Mouse (Mus musculus) neural tube, embryonic 11.5 days (tissue): ENCODE results near the gene Cacna1c. TPM values are rescaled to one million over a fixed set of nuclear protein-coding genes. Genes with fewer than 3 reads are reported as not detected.
A peak's percentile ranks its signal among the peaks of the same experiment; 100 is the strongest.

Experiments used
- ATAC-seq: fragments of 200-750 bp; cut with Nextera tagmentation; 2 replicates; pipeline ENCODE4 v1.8.0; 2017; ENCODE audit warnings: moderate number of reproducible peaks, mild to moderate bottlenecking, moderate TSS enrichment, moderate library complexity; ENCODE audit not compliant: insufficient read depth, low FRiP score, low TSS enrichment
- DNase-seq: peaks from one replicate; pipeline ENCODE4 v3.0.0-alpha.2; 2015; ENCODE audit warnings: low spot score
- H3K27ac ChIP-seq: fragments of 300-500 bp; sonication (generic); 2 replicates; pipeline ENCODE4 v1.5.1; 2014; ENCODE audit warnings: low read depth, mild to moderate bottlenecking, low read length
- H3K27me3 ChIP-seq: fragments of 300-500 bp; sonication (generic); 2 replicates; pipeline ENCODE4 v1.6.1; 2014; ENCODE audit warnings: mild to moderate bottlenecking, low read length, mixed read lengths; ENCODE audit not compliant: control insufficient read depth, insufficient read depth
- H3K36me3 ChIP-seq: fragments of 300-500 bp; sonication (generic); 2 replicates; pipeline ENCODE4 v1.6.1; 2014; ENCODE audit warnings: mild to moderate bottlenecking, low read length, moderate library complexity, mixed read lengths; ENCODE audit not compliant: control insufficient read depth, insufficient read depth
- H3K4me1 ChIP-seq: fragments of 300-500 bp; sonication (generic); 2 replicates; pipeline ENCODE4 v1.6.1; 2014; ENCODE audit warnings: low read length, mixed read lengths; ENCODE audit not compliant: control insufficient read depth, insufficient read depth
- H3K4me2 ChIP-seq: fragments of 300-500 bp; sonication (generic); 2 replicates; pipeline ENCODE4 v1.6.1; 2014; ENCODE audit warnings: low read depth, mild to moderate bottlenecking, moderate library complexity
- H3K4me3 ChIP-seq: fragments of 300-500 bp; sonication (generic); 2 replicates; pipeline ENCODE4 v1.5.1; 2014; ENCODE audit warnings: low read depth, low read length
- H3K9ac ChIP-seq: fragments of 300-500 bp; sonication (generic); 2 replicates; pipeline ENCODE4 v1.6.1; 2014; ENCODE audit warnings: mild to moderate bottlenecking, low read length
- H3K9me3 ChIP-seq: fragments of 300-500 bp; sonication (generic); 2 replicates; pipeline ENCODE4 v1.6.1; 2016; ENCODE audit warnings: low read length; ENCODE audit not compliant: control insufficient read depth
- WGBS: fragments of 180-500 bp; shearing (Covaris S2); extraction: QIAGEN DNeasy Blood & Tissue Kit; methylation state at CpG from one replicate; pipeline ENCODE4 v1.1.7; 2014; 5-methylcytosine and 5-hydroxymethylcytosine counted together
- polyA plus RNA-seq: library from polyadenylated mRNA; unstranded; fragments of >200 nt; fragmentation: Nextera tagmentation; extraction: Ambion mirVana; gene quantifications from 2 replicates; pipeline ENCODE4 v1.2.1, GENCODE M21; 2014

Gene Cacna1c
- polyA plus RNA-seq, 1 experiment from 2014 or later: 3.3 TPM

DNA sequence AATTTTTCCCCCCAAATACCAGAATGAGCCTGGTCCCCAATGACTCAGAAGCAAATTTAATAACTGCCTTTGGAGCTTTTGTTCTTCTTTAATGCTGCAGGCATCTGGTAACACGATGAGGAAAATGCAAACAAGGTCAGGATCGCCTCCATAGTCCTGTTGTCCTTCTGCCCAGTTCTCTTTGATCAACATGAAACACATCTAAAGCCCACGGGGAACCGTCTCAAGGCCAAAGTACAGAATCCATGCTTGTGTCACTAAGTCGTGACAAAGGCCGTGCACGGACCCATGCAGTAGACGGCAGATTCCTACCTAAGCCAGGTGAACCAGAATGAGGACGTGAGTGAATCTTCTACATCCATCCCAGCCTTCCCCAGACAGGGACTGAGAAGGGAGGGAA is 333.5 kb downstream of the Cacna1c start:
- ATAC-seq (no peak), DNase-seq (no peak)
- Histone ChIP-seq H3K9me3 (no peaks in the 10 kb centered on the region), H3K9ac (no peak overlapping the region), H3K4me2 (no peak overlapping the region), H3K4me1 (no peaks in the 10 kb centered on the region), H3K4me3 (no peak overlapping the region), H3K27me3 (no peaks in the 10 kb centered on the region), H3K36me3 (no peaks in the 10 kb centered on the region), H3K27ac (no peak overlapping the region)
- WGBS: 90% methylated on average over 9 of the region's 9 CpGs

DNA sequence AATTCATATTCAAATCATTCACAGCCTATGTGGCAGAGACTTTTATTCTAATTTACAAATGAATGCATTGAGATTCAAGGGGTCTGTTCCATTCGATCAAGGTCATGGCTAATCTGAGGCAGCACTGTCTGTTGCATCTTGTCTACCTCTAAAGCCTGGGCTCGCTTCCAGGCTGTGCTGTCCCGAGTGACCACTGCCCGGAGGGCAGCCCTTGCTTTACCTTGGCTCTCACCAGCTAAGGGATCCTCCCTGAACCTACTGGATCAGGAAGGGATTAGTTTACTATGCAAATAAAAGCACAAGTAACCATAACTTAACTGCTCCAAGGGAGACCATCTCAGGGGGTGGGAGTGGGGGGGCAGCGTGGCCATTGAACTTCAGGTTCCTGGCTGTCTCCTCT is 334.1 kb downstream of the Cacna1c start:
- Histone ChIP-seq H3K36me3 (no peaks in the 10 kb centered on the region), H3K4me3 (no peak overlapping the region), H3K4me1 (no peaks in the 10 kb centered on the region), H3K27me3 (no peaks in the 10 kb centered on the region), H3K27ac (no peak overlapping the region), H3K4me2 (no peak overlapping the region), H3K9ac (no peak overlapping the region), H3K9me3 (no peaks in the 10 kb centered on the region)
- no peak for DNase-seq
- WGBS: 88% methylated on average over 5 of the region's 5 CpGs
- no peak for ATAC-seq

DNA sequence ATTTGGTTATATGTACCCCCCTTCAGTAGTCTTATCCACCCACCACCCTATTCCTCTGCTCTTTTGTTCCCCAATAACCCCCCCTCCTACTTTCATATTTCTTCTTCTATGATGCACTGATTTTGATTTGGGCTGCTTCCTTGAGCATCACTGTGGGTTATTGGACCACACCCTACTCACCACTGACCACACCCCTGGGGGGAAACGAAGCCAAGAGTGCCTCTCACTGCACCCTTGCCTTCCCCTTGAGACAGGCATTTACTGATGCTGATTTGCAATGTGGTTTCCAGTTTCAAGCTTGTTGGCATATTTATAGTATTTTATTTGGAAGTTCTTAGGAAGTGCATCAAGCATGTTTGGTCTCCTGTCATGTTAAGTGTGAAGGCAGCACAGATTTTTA is 337.8 kb downstream of the Cacna1c start:
- ATAC-seq (no peak), DNase-seq (no peak)
- H3K4me3 ChIP-seq: no peak overlapping the region
- WGBS: 71% methylated on average over 1 of the region's 1 CpGs
- no peak overlapping the region for H3K27ac ChIP-seq
- H3K9ac ChIP-seq: no peak overlapping the region
- no peak overlapping the region for H3K4me2 ChIP-seq
- no peaks in the 10 kb centered on the region for H3K36me3 ChIP-seq
- no peaks in the 10 kb centered on the region for H3K9me3 ChIP-seq
- no peaks in the 10 kb centered on the region for H3K4me1 ChIP-seq
- no peaks in the 10 kb centered on the region for H3K27me3 ChIP-seq

DNA sequence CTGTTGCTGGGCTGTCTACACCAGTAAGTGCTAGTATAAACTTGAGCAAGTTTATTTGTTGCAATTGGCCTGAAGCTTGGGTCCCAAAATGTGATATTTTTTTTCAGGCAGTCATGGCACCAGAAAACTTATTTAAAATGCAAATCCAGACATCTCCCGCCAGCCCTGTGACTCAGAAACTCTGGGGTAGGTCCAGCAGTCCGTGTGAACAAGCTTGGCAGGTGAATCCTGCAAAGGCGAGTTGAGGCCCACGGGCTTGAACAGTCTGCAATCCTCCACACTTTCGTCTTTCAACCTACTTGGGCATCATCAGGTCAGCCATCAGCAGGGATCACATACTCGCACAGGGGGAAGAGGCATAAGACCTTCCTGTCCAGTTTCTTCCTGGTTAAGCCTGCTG is 344.1 kb downstream of the Cacna1c start:
- Histone ChIP-seq H3K36me3 (no peaks in the 10 kb centered on the region), H3K9ac (no peak overlapping the region), H3K9me3 (no peaks in the 10 kb centered on the region), H3K4me2 (no peak overlapping the region), H3K4me3 (no peak overlapping the region), H3K4me1 (peaks cover 3% of the 10 kb centered on the region; the same call in 1 of the 2 replicates), H3K27me3 (no peaks in the 10 kb centered on the region), H3K27ac (no peak overlapping the region)
- DNase-seq (no peak), ATAC-seq (no peak)
- 79% methylated on average over 6 of the region's 6 CpGs for WGBS

DNA sequence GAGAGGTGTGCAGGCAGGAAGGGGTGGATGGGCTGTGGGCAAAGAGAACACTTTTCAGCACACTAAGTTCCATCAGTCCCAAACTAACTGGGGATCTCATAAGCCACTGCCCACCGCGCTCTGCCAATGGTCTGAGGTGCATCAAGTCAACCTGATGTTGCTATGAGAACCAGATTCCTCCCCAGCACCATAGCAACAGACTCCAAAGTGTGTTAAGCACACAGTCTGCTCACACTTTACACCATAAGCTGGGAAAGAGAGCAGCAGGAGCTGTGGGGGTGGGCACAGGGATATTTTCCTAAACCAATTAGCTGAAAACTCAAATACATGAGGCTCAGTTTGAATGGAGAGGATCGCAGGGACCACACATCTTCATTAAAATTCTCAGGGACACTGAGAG is 345.1 kb downstream of the Cacna1c start:
- no peak overlapping the region for H3K27ac ChIP-seq
- no peak overlapping the region for H3K4me3 ChIP-seq
- no peaks in the 10 kb centered on the region for H3K9me3 ChIP-seq
- no peaks in the 10 kb centered on the region for H3K36me3 ChIP-seq
- H3K27me3 ChIP-seq: no peaks in the 10 kb centered on the region
- H3K4me2 ChIP-seq: no peak overlapping the region
- no peak overlapping the region for H3K9ac ChIP-seq
- peaks cover 3% of the 10 kb centered on the region; the same call in 1 of the 2 replicates for H3K4me1 ChIP-seq
- no peak for DNase-seq
- ATAC-seq: no peak
- WGBS: 87% methylated on average over 3 of the region's 3 CpGs

DNA sequence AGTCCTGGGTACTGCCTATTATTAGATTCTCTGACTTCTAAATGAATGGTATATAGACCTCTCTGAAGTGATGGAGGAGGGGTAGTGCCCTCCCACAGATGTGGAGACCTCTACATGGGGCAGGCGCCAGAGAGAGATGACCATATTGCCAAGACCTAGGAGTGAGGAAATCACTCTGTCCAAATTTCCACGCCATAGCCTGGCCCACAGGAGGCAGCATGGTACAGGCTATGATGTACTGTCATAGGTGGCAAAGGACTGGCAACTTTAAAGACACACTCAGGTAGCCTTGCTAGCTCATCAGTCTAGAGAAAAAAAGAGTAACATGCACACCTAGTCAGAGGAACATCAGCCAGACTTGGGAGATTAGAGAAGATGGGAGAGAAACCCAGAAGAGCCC is 347.6 kb downstream of the Cacna1c start:
- 92% methylated on average over 2 of the region's 2 CpGs for WGBS

DNA sequence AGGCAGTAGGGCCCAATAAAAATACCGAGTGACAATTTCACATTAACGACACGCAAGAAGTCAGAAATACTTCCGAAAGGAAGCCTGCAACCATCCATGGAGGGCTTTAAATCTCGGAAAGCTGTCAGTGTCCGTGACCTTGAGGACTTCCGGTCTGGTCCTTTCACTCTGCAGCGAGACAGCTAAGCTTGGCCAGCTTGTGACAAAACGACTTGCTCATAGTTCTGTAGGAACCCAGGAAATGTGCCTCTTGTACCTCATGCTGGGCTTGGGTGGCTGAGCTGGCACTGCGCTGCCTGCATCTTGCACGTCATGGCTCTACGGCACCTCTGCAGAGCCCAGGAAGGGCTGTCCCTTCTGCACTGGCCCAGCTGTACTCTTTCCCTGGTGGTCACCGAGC is 348.5 kb downstream of the Cacna1c start:
- Histone ChIP-seq H3K4me3 (no peak overlapping the region), H3K9me3 (no peaks in the 10 kb centered on the region), H3K4me1 (peaks cover 7% of the 10 kb centered on the region; the same call in 1 of the 2 replicates), H3K27me3 (no peaks in the 10 kb centered on the region), H3K27ac (no peak overlapping the region), H3K9ac (no peak overlapping the region), H3K36me3 (no peaks in the 10 kb centered on the region), H3K4me2 (no peak overlapping the region)
- ATAC-seq: no peak
- no peak for DNase-seq
- 71% methylated on average over 13 of the region's 13 CpGs for WGBS

More for the DNA sequence above, 347.6 kb downstream of the Cacna1c start:
- ATAC-seq (no peak), DNase-seq (no peak)
- Histone ChIP-seq H3K36me3 (no peaks in the 10 kb centered on the region), H3K4me2 (no peak overlapping the region), H3K4me1 (peaks cover 7% of the 10 kb centered on the region; the same call in 1 of the 2 replicates), H3K9me3 (no peaks in the 10 kb centered on the region), H3K4me3 (no peak overlapping the region), H3K9ac (no peak overlapping the region), H3K27me3 (no peaks in the 10 kb centered on the region), H3K27ac (no peak overlapping the region)

DNA sequence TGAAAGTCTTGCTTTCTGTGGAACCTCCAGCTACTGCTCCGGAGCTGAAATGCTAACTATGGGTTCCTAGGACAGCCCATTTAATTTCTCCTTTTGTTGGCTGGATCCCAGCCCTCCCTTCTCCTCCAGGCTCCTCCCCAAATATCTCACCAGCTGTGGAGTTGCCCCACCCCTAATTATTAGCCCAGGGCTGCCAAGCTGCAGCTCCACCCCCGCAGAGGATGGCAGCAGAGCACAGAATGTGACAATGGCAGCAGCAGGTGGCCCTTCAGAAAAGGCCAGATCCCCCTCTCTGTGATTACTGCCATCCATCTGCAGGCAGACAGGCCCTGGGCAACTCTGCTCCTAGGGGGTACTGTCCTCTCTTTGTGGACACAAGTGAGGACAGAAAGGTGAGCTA is 350.4 kb downstream of the Cacna1c start:
- Histone ChIP-seq H3K27me3 (no peaks in the 10 kb centered on the region), H3K4me3 (no peak overlapping the region), H3K9me3 (no peaks in the 10 kb centered on the region), H3K36me3 (no peaks in the 10 kb centered on the region), H3K4me1 (peaks cover 10% of the 10 kb centered on the region; the same call in 1 of the 2 replicates), H3K27ac (no peak overlapping the region), H3K9ac (no peak overlapping the region), H3K4me2 (no peak overlapping the region)
- ATAC-seq: peak; percentile 61; the same call in 1 of the 2 replicates
- peak; percentile 32 for DNase-seq
- 0% methylated on average over 2 of the region's 2 CpGs for WGBS

DNA sequence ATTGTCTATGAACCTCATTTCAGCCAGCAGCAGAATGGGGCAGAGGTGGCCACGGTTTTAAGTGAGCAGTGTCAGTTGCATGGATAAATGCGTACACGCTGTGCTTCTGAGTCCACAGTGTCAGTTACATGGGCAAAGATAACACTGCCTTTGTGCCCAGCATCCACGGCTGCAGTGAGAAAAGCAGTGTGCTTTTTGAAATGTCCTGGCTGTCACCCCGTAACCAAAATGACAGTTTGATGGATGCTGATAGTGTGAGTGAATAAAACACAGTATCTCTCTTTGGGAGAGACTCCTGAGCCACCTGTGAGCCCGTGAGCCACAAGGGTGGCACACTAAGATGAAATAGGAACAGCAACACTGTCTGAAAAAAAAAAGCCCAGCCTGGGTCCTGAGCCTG is 351.0 kb downstream of the Cacna1c start:
- Histone ChIP-seq H3K4me1 (peaks cover 10% of the 10 kb centered on the region; the same call in 1 of the 2 replicates), H3K9ac (no peak overlapping the region), H3K36me3 (no peaks in the 10 kb centered on the region), H3K9me3 (no peaks in the 10 kb centered on the region), H3K4me2 (no peak overlapping the region), H3K27ac (no peak overlapping the region), H3K27me3 (no peaks in the 10 kb centered on the region), H3K4me3 (no peak overlapping the region)
- 64% methylated on average over 6 of the region's 6 CpGs for WGBS
- no peak for DNase-seq
- ATAC-seq: no peak
